Mouse (Mus musculus): Measurements from ENCODE around the gene Cdkn1c.

Cdkn1c gene

DNA sequence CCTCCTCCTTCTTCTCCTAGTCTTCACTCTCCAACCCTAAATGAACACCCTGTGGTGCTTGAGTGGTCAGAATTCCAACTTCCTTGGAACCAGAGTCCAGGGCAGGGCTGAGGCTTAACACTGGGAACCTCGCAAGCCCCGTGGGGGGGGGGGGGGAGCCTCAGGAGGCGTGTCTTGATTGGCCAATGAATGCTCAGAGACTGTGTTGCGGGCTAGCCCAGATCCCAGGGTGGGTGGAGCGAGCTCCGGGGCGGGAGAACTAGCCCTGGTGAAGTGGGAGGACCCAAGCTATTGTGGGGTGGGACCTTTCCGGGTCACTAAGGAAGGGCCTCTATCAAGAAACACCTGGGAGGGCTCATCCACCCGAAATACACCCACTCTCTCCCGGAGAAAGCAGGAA is 14.0 kb upstream of the Cdkn1c start:
- no peak for DNase-seq (ENCODE audit: inconsistent age in 2 of 2, low spot score in 1 of 2)

- peak in 1 of 2 experiments; percentile 44 for DNase-seq (ENCODE audit: inconsistent age in 2 of 2, low spot score in 1 of 2)
Measured at GRCm38 (mm10) chr7:143473347-143474101, 12.7 kb upstream of the Cdkn1c start, which contains the start of gene Slc22a18. Slc22a18 (plus strand) TSS chr7:143473736.

GRCm38 (mm10) chr7:143469946-143470345 is 9.1 kb upstream of the Cdkn1c start:
- DNase-seq (ENCODE audit: inconsistent age in 2 of 2, low spot score in 1 of 2), result peak; percentile 72 to 90

DNA sequence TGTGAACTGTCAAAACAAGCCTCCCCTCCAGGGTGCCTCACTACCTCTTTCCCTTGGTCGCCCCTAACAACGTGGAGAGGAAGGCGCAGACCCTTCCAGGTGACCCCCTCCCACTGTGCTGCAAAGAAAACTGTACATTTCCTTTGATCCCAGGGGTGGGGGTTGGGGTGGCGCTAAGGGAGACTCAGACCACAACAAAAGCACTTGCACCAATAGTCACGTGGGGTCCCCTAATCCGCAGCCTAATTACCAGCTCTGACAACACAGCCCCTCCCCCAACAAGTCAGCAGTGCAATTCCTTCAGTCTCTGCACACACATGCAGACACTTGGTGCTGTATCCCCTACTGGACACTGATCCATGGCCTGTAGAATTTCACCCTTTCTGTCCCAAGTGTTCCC is 6.9 kb upstream of the Cdkn1c start:
- DNase-seq (ENCODE audit: inconsistent age in 2 of 2, low spot score in 1 of 2), result no peak

GRCm38 (mm10) chr7:143466099-143466677 is 5.3 kb upstream of the Cdkn1c start:
- peak; percentile 76 to 95 for DNase-seq (ENCODE audit: inconsistent age in 2 of 2, low spot score in 1 of 2)

DNA sequence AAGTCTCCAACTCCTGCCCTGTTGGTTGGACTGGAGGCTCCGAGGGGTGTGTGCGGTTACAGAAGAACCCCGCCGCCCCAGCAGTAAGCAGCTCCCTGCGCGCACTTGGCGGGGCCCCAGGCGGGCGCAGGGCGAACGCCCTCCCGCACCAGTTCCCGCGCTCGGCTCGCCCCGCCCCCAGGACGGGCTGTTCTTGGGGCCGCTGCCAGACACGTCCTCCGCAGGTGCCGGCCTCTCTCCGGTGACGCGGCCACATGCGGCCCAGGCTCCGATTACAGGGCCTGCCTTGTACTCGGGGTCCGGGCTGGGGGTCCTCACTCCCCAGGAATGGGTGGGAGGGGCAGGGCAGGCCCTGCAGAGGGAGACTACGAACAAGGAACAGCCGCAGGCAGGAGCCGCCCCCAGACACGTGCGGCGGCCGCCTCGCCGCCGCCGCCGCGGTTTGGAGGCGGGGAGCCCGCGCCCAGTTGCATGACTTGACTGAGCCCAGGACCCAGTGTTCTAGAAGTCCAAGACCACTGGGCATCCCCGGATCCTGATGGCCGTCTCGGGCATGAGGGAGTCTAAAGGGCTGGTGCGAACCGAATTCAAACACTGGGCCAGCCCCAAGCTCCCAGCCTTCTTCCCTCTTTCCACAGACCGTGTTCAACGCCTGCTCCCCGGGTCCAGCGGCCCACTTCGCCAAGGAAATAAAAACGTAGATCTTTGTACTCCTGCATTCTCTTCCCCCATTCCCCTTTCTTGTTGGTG is 4.1 kb upstream of the Cdkn1c start:
- peak; percentile 79 to 87 for DNase-seq (ENCODE audit: inconsistent age in 2 of 2, low spot score in 1 of 2)

GRCm38 (mm10) chr7:143463865-143464415 is 3.1 kb upstream of the Cdkn1c start:
- DNase-seq (ENCODE audit: inconsistent age in 2 of 2, low spot score in 1 of 2), result peak; percentile 85 to 96

- peak in 1 of 2 experiments; percentile 56 for DNase-seq (ENCODE audit: inconsistent age in 2 of 2, low spot score in 1 of 2)
Measured at GRCm38 (mm10) chr7:143462516-143462915, 1.7 kb upstream of the Cdkn1c start.

DNA sequence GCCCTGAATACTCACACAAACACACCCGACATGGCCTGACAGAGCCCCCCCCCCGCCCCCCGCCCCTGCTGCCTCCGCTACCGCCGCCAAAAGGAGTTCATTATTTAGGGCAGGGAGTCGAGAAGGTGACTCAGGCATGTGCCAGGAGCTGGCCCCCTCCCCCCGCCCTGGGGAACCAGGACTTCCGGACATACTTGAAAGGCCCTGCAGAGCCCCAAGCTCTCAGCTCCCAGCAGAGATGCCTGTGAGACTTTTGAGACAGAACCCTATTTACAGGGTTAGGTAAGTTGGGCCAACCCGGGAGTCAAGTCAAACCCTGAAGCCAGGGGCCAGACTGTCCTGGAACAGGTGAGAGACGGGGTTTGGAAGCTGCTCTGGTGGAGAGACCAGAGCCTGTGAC is 1.1 kb upstream of the Cdkn1c start:
- peak; percentile 21 to 60 for DNase-seq (ENCODE audit: inconsistent age in 2 of 2, low spot score in 1 of 2)

DNA sequence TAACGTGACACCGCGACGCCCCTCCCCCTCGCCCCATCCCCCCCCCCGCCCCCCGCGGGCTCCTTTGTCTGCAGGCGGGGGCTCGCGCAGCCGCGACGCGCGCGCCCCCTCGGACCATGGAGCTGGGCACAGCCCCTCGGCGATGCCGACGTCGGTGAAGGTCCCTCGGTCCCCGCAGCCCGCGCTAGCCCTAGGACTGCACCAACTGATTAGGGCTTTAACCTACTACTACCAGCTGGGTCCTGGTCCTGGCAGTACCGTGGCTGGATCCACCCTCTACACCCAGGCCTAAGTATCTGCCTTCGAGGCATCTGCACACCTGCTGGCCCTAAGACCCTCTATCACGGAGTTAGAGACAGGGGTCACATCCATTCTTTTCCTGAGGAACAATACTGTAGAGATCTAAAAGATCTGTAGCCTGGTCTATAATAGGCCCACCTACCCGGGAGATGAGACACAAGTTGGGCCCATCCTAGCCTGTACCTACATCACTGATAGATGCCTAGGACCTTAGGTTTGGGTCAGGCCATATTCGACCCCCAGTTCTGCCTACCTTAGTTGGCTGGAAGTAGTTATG is 532 bp upstream of the Cdkn1c start:
- peak in 1 of 2 experiments; percentile 81 for DNase-seq (ENCODE audit: inconsistent age in 2 of 2, low spot score in 1 of 2)

DNA sequence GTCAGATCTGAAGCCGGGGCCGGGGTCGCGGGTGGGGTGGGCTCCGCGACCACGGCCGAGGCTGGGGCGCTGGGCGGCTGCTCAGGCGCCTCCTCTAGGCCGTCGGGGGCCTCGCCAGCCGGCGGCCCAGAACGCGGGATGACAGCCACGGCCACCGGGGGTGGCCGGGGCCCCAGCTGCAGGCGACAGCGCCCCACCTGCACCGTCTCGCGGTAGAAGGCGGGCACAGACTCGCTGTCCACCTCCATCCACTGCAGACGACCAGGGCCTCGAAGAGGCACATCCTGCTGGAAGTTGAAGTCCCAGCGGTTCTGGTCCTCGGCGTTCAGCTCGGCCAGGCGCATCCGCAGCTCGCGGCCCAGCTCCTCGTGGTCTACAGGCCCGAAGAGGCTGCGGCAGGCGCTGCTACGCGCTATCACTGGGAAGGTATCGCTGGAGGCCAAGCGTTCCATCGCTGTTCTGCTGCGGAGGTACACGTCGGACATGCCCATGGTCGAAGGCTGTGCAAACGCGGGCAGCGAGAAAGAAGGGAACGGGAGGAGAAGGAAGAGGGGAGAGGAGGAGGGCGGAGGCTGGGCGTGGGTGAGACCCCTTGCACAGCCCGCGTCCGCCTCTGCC is 524 bp downstream of the Cdkn1c start:
- no peak for DNase-seq (ENCODE audit: inconsistent age in 2 of 2, low spot score in 1 of 2)

DNA sequence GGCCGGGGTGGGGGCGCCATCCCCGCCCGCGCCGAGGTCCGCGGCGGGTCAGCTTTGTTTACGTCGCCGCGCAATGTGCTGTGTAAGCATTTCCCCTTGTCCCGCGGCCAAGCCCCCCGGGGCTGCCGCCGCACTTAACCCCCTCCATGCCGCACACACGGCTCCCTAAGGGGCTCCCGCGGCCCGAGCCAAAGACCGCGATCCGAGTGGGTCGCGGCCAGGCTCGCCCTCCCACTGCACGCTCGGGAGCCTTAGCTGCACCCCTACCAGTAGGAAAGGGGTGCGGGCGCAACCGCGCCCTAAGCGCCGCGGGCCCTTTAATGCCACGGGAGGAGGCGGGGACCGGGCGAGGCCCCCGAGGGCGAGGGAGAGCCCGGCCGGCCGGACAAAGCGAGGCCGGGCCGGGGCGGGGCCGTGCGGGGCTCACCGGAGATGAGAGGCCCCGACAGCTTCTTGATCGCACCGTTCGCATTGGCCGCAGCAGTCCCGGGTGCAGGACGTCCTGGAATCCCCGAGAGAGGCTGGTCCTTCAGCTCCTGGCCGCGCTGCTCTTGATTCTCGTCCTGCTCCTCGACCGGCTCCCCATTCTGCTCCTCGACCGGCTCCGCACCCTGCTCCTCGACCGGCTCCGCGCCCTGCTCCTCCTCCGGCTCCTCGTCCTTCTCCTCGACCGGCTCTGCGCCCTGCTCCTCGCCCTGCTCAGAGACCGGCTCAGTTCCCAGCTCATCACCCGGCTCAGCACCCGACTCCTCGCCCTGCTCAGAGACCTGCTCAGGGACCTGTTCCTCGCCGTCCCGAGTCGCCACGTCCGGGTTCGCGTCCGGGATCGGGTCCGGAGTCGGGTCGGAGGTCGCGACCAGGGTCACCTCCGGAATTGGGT is 1.3 kb downstream of the Cdkn1c start:
- DNase-seq (ENCODE audit: inconsistent age in 2 of 2, low spot score in 1 of 2), result peak; percentile 64 to 78

DNA sequence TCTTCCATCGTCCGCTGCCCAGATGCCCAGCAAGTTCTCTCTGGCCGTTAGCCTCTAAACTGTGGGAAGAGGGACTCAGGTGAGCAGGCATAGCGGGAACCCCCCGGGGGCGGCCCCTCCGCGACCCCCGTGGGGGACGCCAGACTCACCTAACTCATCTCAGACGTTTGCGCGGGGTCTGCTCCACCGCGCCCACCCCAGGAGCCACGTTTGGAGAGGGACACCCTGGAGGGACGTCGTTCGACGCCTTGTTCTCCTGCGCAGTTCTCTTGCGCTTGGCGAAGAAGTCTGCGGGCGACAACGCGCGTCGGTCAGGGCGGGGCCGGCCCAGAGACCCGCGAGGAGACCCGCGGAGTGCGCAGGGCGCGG is 1.9 kb downstream of the Cdkn1c start:
- peak; percentile 29 to 46 for DNase-seq (ENCODE audit: inconsistent age in 2 of 2, low spot score in 1 of 2)

DNA sequence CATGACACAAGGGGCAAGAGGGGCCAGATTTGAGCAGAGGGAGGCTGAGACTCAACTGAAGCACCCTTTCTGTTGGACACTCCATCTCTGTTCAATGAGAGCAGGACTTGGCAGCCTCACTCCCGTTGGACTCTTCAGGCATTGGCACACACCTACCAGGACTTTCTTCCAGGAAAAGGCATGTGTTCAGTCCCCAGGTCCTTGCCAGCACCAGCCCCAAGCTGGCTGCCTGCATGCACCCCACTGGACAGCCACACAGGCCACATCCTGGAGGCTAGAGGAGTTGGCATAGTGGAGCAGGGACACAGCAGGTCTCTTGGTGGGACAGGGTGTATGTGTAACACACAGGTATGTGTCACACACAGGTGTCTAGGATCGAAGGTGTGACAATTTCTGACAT is 13.7 kb downstream of the Cdkn1c start:
- DNase-seq (ENCODE audit: inconsistent age in 2 of 2, low spot score in 1 of 2), result no peak

DNA sequence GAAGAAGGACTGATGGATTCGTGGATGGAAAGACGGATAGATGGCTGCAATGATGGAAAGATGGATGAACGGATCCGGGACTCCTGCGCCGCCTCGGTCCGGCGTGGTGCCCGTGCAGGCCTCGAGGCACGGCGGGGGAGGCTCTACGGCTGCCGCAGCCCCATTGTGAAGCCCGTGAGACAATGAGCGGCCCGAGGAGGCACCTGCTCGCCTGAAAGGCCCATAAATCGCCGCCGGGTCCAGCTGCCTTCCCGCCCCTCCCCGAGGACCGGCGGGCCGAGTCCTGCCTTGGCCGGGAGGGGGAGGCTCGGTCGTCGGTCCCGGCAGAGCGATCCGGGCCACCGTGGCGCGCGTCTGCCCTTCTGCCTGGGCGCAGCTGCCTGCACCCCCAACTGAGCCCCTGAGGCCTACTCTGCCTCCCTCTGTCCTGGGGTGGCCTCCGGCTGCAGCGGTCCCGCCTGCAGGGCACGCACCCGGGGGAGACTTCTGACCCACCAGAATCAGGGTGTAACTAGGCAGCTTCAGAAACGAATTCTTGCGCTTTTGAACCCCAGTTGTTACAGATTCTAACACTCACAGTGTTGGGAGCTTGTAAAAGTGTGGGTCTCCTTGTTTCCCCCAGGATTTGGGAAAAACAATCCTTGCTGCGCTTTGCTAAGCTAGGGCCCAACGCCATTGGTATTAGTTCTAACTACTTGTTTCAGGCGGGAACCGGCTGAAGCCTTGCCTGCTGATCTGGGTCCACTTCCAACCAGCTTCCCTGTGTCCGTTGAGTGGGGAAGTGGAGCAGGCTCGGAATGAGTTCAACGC is 15.0 kb downstream of the Cdkn1c start:
- no peak for DNase-seq (ENCODE audit: inconsistent age in 2 of 2, low spot score in 1 of 2)

- no peak for DNase-seq (ENCODE audit: inconsistent age in 2 of 2, low spot score in 1 of 2)
Measured at GRCm38 (mm10) chr7:143444955-143445648, 15.7 kb downstream of the Cdkn1c start.

GRCm38 (mm10) chr7:143444580-143444954 is 16.3 kb downstream of the Cdkn1c start:
- no peak for DNase-seq (ENCODE audit: inconsistent age in 2 of 2, low spot score in 1 of 2)

DNA sequence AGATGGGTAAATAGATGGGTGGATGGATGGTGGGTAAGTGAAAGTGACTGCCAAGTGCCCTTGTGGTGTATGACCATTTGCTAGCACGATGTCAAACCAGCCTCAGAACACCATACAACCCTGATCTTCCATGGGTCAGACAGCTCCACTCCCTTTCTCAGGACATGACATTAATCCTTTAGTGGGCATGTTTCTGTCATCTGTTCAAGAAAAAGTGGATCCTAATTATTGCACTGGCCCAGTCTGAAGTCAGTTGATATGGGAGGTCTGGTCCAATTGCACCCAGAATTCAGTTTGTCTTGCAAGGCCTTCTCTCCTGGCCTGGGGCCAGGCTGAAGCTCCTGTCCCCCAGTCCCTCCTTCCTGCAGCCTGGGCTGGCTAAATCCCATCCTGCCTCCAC is 21.9 kb downstream of the Cdkn1c start:
- DNase-seq (ENCODE audit: inconsistent age in 2 of 2, low spot score in 1 of 2), result no peak

All from adrenal gland, adult (tissue).